Mouse (Mus musculus): ENCODE data around the gene Naaladl2. TPM values are rescaled to one million over a fixed set of nuclear protein-coding genes. Genes with fewer than 3 reads are reported as not detected.

Naaladl2 gene
- total and polyA plus RNA-seq, 3 experiments, result 0.05 TPM; not detected in 2

DNA sequence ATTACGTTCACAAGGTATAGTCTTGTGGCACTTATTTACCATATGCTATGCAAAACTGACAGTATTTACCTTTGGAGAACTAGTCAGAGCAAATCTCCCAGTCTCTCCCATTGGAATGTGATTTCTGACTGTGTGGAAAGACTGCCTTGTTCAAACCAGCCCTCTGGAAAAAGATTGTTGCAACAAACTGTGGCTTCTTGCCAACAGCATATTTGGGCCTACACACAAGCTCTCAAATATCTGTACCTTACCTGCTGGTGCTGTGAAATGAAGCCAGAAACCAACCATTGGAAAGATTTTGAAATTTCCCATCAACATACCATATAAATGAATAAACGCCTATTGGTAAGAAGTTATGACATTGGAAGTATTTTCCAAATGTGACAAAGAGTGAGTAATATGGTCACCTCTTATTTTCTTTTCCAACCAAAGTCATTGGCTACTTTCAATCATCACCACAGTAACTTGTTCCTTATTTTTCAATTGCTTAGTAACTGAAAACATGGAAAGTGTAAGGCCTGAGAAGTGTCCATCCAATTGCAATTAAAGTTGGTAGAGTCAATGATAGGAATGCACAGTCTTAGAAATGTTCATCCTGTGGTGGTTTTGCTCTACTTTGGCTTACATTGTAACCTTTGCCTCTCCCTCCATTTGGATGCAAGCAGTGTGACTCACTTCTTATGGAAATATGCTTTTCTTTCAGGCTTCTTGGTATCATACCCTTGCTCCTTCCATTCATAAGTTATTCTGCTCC lies 453.7 kb downstream of the Naaladl2 start:
- TF ChIP-seq TAL1 (conservative IDR thresholded peaks at IDR 0.05; ENCODE audit: low read depth, low read length), result no peak
- TF ChIP-seq GATA2 (IDR thresholded peaks at IDR 0.05; ENCODE audit: borderline replicate concordance, low read depth, low read length), result no peak
- TF ChIP-seq GATA1 (IDR thresholded peaks at IDR 0.05; ENCODE audit: borderline replicate concordance, low read length), result no peak
- TF ChIP-seq CTCF (IDR thresholded peaks at IDR 0.05; ENCODE audit: low read depth, low read length), result no peak
- no peak for TF ChIP-seq POLR2AphosphoS5 (IDR thresholded peaks at IDR 0.05; ENCODE audit: insufficient replicate concordance, low read depth, low read length)
- no peak overlapping the region for H3K4me3 ChIP-seq (ENCODE audit: low read depth, low read length)
- H3K27me3 ChIP-seq (ENCODE audit: insufficient read depth, low read length), result peaks cover 3% of the 10 kb centered on the region; the same call in 1 of the 2 replicates
- H3K4me1 ChIP-seq (ENCODE audit: insufficient read depth, low read depth, low read length), result no peaks in the 10 kb centered on the region
- no peak for ATAC-seq (ENCODE audit: extremely low read depth, insufficient number of reproducible peaks, low FRiP score, poor library complexity, severe bottlenecking)
- no peaks in the 10 kb centered on the region for H3K36me3 ChIP-seq (replicated peaks)
- no peak for DNase-seq (ENCODE audit: low spot score)
- H3K9me3 ChIP-seq (replicated peaks), result no peaks in the 10 kb centered on the region

GRCm38 (mm10) chr3:24670500-24670899 lies 473.6 kb downstream of the Naaladl2 start:
- H3K36me3 ChIP-seq (replicated peaks), result no peaks in the 10 kb centered on the region
- no peak for ATAC-seq (ENCODE audit: extremely low read depth, insufficient number of reproducible peaks, low FRiP score, poor library complexity, severe bottlenecking)
- H3K9me3 ChIP-seq (replicated peaks), result no peaks in the 10 kb centered on the region
- TF ChIP-seq TAL1 (conservative IDR thresholded peaks at IDR 0.05; ENCODE audit: low read depth, low read length), result no peak
- TF ChIP-seq GATA1 (IDR thresholded peaks at IDR 0.05; ENCODE audit: borderline replicate concordance, low read length), result no peak
- TF ChIP-seq GATA2 (IDR thresholded peaks at IDR 0.05; ENCODE audit: borderline replicate concordance, low read depth, low read length), result no peak
- TF ChIP-seq CTCF (IDR thresholded peaks at IDR 0.05; ENCODE audit: low read depth, low read length), result no peak
- TF ChIP-seq POLR2AphosphoS5 (IDR thresholded peaks at IDR 0.05; ENCODE audit: insufficient replicate concordance, low read depth, low read length), result no peak
- H3K4me3 ChIP-seq (ENCODE audit: low read depth, low read length), result no peak overlapping the region
- no peaks in the 10 kb centered on the region for H3K4me1 ChIP-seq (ENCODE audit: insufficient read depth, low read depth, low read length)
- no peak for DNase-seq (ENCODE audit: low spot score)
- H3K27me3 ChIP-seq (ENCODE audit: insufficient read depth, low read length), result no peaks in the 10 kb centered on the region

- TF ChIP-seq TAL1 (conservative IDR thresholded peaks at IDR 0.05; ENCODE audit: low read depth, low read length) (no peak), CTCF (IDR thresholded peaks at IDR 0.05; ENCODE audit: low read depth, low read length) (no peak), GATA1 (IDR thresholded peaks at IDR 0.05; ENCODE audit: borderline replicate concordance, low read length) (no peak), GATA2 (IDR thresholded peaks at IDR 0.05; ENCODE audit: borderline replicate concordance, low read depth, low read length) (no peak), POLR2AphosphoS5 (IDR thresholded peaks at IDR 0.05; ENCODE audit: insufficient replicate concordance, low read depth, low read length) (no peak)
These were observed 475.8 kb downstream of the Naaladl2 start for GRCm38 (mm10) chr3:24668052-24668916.

GRCm38 (mm10) chr3:24665408-24665807 lies 478.7 kb downstream of the Naaladl2 start:
- H3K4me3 ChIP-seq (ENCODE audit: low read depth, low read length), result no peak overlapping the region
- ATAC-seq (ENCODE audit: extremely low read depth, insufficient number of reproducible peaks, low FRiP score, poor library complexity, severe bottlenecking), result no peak
- H3K27me3 ChIP-seq (ENCODE audit: insufficient read depth, low read length), result no peaks in the 10 kb centered on the region
- H3K4me1 ChIP-seq (ENCODE audit: insufficient read depth, low read depth, low read length), result no peaks in the 10 kb centered on the region
- H3K36me3 ChIP-seq (replicated peaks), result no peaks in the 10 kb centered on the region
- no peak for TF ChIP-seq GATA1 (IDR thresholded peaks at IDR 0.05; ENCODE audit: borderline replicate concordance, low read length)
- TF ChIP-seq POLR2AphosphoS5 (IDR thresholded peaks at IDR 0.05; ENCODE audit: insufficient replicate concordance, low read depth, low read length), result no peak
- no peak for TF ChIP-seq GATA2 (IDR thresholded peaks at IDR 0.05; ENCODE audit: borderline replicate concordance, low read depth, low read length)
- TF ChIP-seq TAL1 (conservative IDR thresholded peaks at IDR 0.05; ENCODE audit: low read depth, low read length), result no peak
- TF ChIP-seq CTCF (IDR thresholded peaks at IDR 0.05; ENCODE audit: low read depth, low read length), result no peak
- no peaks in the 10 kb centered on the region for H3K9me3 ChIP-seq (replicated peaks)
- DNase-seq (ENCODE audit: low spot score), result no peak

More at GRCm38 (mm10) chr3:24668052-24668916, 475.8 kb downstream of the Naaladl2 start:
- no peaks in the 10 kb centered on the region for H3K27me3 ChIP-seq (ENCODE audit: insufficient read depth, low read length)
- no peaks in the 10 kb centered on the region for H3K36me3 ChIP-seq (replicated peaks)
- ATAC-seq (ENCODE audit: extremely low read depth, insufficient number of reproducible peaks, low FRiP score, poor library complexity, severe bottlenecking), result no peak
- no peak for DNase-seq (ENCODE audit: low spot score)
- no peak overlapping the region for H3K4me3 ChIP-seq (ENCODE audit: low read depth, low read length)
- no peaks in the 10 kb centered on the region for H3K9me3 ChIP-seq (replicated peaks)
- no peaks in the 10 kb centered on the region for H3K4me1 ChIP-seq (ENCODE audit: insufficient read depth, low read depth, low read length)

- ATAC-seq (ENCODE audit: extremely low read depth, insufficient number of reproducible peaks, low FRiP score, poor library complexity, severe bottlenecking) (peak; percentile 73), DNase-seq (ENCODE audit: low spot score) (no peak)
- Histone ChIP-seq H3K4me1 (ENCODE audit: insufficient read depth, low read depth, low read length) (no peaks in the 10 kb centered on the region), H3K9me3 (replicated peaks) (no peaks in the 10 kb centered on the region), H3K27me3 (ENCODE audit: insufficient read depth, low read length) (no peaks in the 10 kb centered on the region), H3K36me3 (replicated peaks) (no peaks in the 10 kb centered on the region), H3K4me3 (ENCODE audit: low read depth, low read length) (no peak overlapping the region)
- TF ChIP-seq GATA2 (IDR thresholded peaks at IDR 0.05; ENCODE audit: borderline replicate concordance, low read depth, low read length) (no peak), POLR2AphosphoS5 (IDR thresholded peaks at IDR 0.05; ENCODE audit: insufficient replicate concordance, low read depth, low read length) (no peak), TAL1 (conservative IDR thresholded peaks at IDR 0.05; ENCODE audit: low read depth, low read length) (peak; percentile 30; the same call in 1 of the 2 replicates)
These were observed 480.3 kb downstream of the Naaladl2 start for GRCm38 (mm10) chr3:24663749-24664148.

GRCm38 (mm10) chr3:24630032-24630431 lies 514.0 kb downstream of the Naaladl2 start:
- TF ChIP-seq GATA1 (IDR thresholded peaks at IDR 0.05; ENCODE audit: borderline replicate concordance, low read length) (no peak), GATA2 (IDR thresholded peaks at IDR 0.05; ENCODE audit: borderline replicate concordance, low read depth, low read length) (no peak)
- H3K4me3 ChIP-seq (ENCODE audit: low read depth, low read length), result no peak overlapping the region
- ATAC-seq (ENCODE audit: extremely low read depth, insufficient number of reproducible peaks, low FRiP score, poor library complexity, severe bottlenecking) (no peak), DNase-seq (ENCODE audit: low spot score) (no peak)
- no peaks in the 10 kb centered on the region for H3K27me3 ChIP-seq (ENCODE audit: insufficient read depth, low read length)
- H3K9me3 ChIP-seq (replicated peaks), result no peaks in the 10 kb centered on the region
- H3K4me1 ChIP-seq (ENCODE audit: insufficient read depth, low read depth, low read length), result no peaks in the 10 kb centered on the region
- no peaks in the 10 kb centered on the region for H3K36me3 ChIP-seq (replicated peaks)

Measured in G1E (cell line).